Mouse (Mus musculus) induced T-regulatory cell, adult 2 months (primary cell): ENCODE results near the gene Nfe2l1.
A peak's percentile ranks its signal among the peaks of the same experiment; 100 is the strongest.
"Not testable (repeated sequence)": the region's sequence is repeated elsewhere in the genome, so short reads cannot be mapped to it uniquely, and the experiment has no call there.

ENCODE experiments used
- DNase-seq: peaks from one replicate; pipeline ENCODE4 v3.0.0-alpha.2; 2012; ENCODE audit warnings: low read depth

Gene Nfe2l1

DNA sequence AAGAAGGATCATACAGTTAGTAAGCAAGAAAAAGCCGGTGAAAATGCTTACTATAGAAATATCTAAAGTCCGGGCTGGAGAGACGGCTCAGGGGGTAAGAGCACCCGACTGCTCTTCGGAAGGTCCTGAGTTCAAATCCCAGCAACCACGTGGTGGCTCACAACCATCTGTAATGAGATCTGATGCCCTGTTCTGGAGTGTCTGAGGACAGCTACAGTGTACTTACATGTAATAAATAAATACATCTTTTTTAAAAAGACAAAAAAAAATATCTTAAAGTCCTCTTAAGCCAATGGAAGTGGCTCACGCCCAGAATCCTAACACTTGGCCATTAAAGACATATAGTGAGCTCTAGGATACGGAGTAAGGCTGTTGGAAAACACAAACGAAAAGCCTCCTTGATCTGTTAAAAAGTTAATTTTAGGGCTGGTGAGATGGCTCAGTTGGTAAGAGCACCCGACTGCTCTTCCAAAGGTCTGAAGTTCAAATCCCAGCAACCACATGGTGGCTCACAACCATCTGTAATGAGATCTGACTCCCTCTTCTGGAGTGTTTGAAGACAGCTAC lies 51.6 kb downstream of the Nfe2l1 start:
- DNase-seq, result not testable (repeated sequence)

DNA sequence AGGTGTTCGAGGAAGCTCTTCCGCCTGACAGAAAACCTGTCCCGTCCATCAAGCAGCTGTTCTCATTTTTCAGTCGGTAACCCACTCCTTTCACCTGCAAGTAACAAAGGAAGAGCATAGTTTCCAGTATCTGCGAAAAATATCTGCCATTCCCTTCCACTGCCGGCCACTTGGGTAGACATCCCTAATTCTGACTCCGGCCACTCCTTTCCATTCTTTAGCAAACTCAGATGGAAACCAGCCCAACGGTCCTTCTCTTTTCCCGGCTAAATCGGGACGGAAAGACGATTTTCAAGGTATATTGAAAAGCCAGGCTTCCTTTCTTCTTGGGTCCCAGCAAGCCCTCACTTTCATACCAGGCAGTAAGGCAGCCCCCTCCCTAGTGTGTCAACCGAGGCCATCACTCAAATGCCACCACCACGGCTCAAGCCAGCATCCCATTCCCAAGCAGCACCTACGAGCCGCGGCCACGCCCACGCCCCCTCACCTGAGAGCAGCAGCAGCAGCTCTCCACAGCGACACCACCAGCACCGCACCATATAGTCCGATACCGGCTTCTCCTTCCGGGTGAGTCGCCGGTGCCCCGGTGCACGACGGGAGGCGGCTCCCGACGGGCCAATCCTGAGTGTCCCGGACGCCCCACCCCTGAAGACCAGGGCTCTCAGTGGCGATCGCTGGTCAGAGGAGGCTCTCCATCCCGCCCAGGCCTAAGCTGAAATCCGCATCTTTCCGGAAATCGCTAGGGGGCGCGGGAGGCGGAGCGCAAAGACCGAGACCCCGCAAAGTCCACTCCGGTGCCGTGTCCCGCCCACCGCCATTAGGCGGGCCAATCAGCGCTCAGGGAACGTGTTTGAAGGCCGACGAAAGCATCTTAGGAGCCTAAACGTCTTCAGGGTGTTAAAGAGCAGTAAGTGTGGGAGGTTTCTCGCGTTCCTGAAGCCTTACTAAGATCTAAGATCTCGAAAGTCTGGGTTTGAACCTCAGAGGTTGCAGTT lies 52.5 kb downstream of the Nfe2l1 start, which contains the start of gene Snx11:
Snx11 (minus strand) TSS at position 592 of the 995 bp plus-strand sequence.
- DNase-seq, result peak; percentile 98

GRCm38 (mm10) chr11:96776068-96776467 lies 53.7 kb downstream of the Nfe2l1 start:
- DNase-seq, result peak; percentile 60

- DNase-seq, result no peak
Observed at GRCm38 (mm10) chr11:96775665-96776064, 54.1 kb downstream of the Nfe2l1 start.

GRCm38 (mm10) chr11:96775063-96775462 lies 54.7 kb downstream of the Nfe2l1 start:
- DNase-seq, result no peak

DNA sequence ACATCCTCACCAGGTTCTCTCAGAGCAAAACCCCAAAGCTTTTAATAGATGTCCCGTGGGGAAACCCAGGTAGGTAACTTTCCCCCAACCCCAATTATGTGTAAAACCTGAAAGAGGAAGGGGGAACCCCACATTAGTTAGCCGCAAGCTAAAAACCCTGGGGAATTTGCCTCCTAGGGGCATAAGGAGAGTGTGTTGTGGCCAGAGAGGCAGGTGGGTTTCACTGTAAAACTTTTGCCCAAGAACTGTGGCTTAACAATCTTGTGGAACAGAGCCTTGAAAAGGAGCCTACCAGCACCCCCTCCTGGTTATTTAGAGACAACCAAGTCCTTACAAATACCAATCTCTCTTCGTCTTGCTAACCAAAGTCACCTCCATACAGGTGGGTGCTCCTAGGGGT lies 55.2 kb downstream of the Nfe2l1 start:
- peak; percentile 62 for DNase-seq

- no peak for DNase-seq
Observed at GRCm38 (mm10) chr11:96772413-96772812, 57.4 kb downstream of the Nfe2l1 start.

DNA sequence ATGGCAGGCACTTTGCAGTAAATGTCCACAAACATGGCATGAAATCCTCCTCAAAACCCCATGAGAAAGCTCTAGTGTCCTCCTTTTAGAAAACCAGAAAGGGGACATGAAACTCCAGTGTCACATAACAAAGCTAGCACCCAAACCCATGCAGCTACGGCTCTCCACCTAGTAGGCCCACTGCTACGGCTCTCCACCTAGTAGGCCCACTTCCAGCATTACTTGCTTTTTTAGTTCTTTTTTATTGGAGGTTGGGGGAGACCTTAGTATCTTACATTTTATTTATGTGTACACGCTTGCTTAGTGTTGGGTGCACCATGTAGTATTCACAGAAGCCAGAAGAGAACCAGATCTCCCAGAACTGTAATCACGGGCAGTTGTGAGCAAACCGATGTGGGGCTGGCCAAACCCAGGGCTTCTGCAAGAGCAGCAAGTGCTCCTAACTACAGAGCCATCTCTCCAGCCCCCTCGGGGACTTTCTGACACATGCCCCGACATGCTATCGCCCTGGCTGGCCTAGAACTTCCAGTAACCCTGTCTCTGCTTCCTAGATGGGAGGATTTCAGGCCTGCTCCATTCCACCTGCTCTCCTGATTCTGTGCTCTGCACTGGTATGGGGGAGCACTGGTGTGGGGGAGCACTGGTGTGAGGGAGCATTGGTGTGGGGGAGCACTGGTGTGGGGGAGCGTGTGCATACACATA lies 58.3 kb downstream of the Nfe2l1 start:
- DNase-seq, result no peak

GRCm38 (mm10) chr11:96768240-96768639 lies 61.5 kb downstream of the Nfe2l1 start:
- DNase-seq, result no peak
